Mouse (Mus musculus) effector memory CD4-positive, alpha-beta T cell, adult 5 months (primary cell): ENCODE results near the gene Noxo1. TPM values are rescaled to one million over a fixed set of nuclear protein-coding genes. Genes with fewer than 3 reads are reported as not detected.

ENCODE experiments used
- polyA plus RNA-seq: library from polyadenylated mRNA; unstranded; fragments of 100-300 nt; shearing (Covaris generic); gene quantifications from one replicate; pipeline ENCODE4 v1.2.1, GENCODE M21; 2017

Noxo1 gene
- 1.4 TPM for polyA plus RNA-seq

DNA sequence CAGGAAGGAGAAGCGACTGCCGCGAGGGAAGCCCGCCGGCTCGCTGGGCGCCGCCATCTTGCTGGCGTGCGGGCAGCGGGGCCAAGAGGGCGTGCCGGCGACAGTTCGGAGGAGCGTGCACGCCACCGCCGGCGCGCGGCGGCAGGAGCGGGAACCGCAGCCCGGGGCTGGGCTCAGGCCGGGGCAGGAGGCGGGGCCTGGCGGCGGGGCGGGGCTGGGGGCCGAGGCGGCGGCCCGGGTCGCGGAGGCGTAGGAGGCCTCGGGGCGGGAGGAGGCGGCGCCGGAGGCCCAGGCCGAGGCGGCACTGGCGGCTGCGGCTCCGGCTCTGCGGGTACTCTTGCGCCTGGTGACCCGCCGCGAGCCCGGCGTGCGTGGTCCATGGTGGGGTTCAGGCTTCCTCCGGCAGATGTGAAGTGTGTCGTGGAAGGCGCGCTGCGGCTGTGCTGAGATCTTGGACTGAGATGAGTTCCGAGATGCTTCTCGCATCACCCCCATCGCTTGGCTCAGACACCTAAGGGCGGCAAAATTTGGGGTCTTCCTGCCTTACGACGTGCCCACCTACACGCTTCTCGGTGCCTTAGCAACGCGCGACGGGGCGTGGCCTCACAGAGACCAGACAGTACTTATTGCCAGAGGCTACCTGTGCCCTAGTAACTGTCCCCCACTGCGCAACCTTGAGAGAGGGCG, at the start of gene Noxo1, which contains the start of gene Gfer:
Gene Noxo1, plus strand, starts transcription at position 224 of the 687 bp plus-strand sequence.
Gene Gfer, minus strand, starts transcription at position 146 of the 687 bp plus-strand sequence.

DNA sequence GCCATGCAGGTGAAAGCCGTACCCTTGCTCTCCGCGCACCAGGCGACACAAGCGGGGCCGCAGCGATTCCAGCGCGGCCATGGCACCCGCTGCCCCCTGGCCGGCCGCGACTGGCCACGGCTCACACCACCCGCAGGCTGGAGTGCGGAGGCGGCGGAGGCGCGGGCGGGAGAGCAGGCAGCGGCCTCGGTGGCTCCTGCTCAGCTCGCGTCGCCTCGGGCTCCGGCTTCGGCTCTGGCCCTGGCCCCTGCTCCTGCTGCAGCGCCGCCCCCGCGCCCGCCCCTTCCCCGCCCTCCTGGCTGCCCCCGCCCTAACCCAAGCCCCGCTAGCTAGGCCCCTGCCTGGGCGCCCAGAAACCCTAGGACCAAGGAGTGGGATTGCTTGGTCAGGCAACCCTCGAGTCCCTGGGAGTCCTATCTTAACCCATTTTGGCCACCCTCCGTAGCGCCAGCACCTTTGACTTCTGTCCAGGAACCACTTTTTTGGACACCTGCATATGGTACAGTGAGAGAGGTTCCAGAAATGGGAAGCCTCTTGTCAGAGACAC, 45.9 kb upstream of the Noxo1 start, which contains the start of gene Slc9a3r2:
Gene Slc9a3r2, minus strand, starts transcription at position 258 of the 547 bp plus-strand sequence.

GRCm38 (mm10) chr17:24658017-24658758, 37.8 kb upstream of the Noxo1 start, which contains the start of gene Npw:
Npw (minus strand) TSS chr17:24658457.

GRCm38 (mm10) chr17:24669545-24670245, 26.3 kb upstream of the Noxo1 start, which contains the start of gene Zfp598:
Zfp598 (plus strand) TSS chr17:24669687.

DNA sequence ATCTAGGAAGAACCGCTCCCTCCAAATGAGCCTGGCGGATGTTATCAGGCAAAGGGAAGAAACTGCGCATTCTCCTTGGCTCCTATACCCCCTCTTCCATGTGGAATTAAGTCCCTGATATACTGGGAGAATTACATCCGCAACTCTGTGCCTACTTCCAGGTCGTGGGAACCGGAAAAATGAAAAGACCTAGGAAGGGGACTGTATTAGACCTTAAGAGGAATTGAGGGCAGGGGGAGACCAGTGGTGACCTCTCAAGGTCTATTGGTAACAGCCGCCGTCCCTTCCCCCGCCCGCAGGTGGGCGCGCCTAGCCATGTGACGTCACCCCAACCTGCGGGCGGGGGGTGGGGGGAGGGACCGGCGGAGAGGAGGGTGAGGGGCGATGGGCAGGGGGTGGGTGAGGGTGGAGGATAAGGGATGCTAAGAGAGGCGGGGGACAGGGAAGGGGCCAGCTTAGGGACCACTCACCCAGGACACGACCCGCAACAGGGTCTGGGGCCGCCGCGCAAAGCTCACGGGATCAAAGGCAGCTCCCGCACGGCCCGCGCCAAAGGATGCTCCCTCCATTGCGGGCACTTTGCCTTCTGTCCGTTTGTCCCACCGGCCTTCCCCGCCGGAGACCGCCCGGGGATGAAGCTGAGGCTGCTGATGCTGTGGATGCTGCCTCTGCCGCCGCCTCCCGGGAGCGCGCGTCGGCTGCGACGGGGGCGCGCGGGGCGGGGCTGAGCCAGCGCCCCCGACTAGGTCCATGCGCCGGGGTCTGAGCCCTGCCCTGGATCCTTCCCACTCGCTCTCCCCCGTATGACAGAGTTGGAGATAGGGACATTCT, 6.6 kb upstream of the Noxo1 start, which contains the start of gene Syngr3:
Gene Syngr3, minus strand, starts transcription at position 705 of the 831 bp plus-strand sequence.

GRCm38 (mm10) chr17:24706982-24707800, 11.2 kb downstream of the Noxo1 start, which contains the start of gene Tbl3:
Tbl3 (minus strand) TSS chr17:24707660.

DNA sequence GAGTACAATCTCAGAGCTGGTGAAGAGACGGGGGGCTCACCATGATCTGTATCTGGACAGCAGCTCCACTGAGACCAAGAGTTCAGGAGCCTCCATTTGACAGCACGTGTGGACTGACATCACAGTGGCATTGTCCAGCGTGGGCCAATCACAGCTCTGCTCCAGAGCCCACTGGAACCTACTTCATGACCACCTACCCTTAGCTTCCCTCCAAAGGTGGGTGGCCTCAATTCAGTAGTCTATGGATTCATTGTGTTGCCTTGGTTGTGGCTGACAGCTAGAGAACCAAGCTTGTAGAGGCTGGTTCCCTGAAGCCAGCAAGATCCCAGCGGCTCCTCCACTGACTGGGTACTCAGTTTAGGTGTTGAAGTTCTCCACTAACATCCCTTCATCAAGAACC, 21.9 kb downstream of the Noxo1 start, which contains the start of the genes Rnf151 and Rps2:
Gene Rnf151, minus strand, starts transcription at position 121 of the 400 bp plus-strand sequence.
Gene Rps2, plus strand, starts transcription at position 174 of the 400 bp plus-strand sequence.

DNA sequence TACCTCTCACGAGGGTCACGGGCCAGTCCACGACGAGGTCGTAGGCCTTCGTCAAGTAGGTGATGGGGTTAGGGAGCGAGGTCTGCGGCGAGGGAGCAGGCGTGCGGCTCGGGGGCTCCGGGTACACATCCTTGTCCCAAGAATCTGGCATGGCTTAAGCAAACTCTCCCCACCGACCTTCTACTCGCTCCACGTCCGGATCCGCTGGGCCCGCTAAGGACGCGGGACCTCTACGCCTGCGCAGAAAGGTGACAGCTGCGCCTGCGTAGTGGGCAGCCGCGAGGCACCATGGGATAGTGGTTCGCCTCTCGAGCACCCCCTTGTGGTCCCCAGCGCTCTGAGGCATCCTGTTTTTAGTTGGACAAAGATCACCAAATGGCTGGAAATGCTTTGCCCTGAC, 28.1 kb downstream of the Noxo1 start, which contains the start of gene Ndufb10:
Gene Ndufb10, minus strand, starts transcription at position 295 of the 400 bp plus-strand sequence.

GRCm38 (mm10) chr17:24727618-24728017, 31.6 kb downstream of the Noxo1 start, which contains the start of gene Rpl3l:
Rpl3l (plus strand) TSS chr17:24727820.

DNA sequence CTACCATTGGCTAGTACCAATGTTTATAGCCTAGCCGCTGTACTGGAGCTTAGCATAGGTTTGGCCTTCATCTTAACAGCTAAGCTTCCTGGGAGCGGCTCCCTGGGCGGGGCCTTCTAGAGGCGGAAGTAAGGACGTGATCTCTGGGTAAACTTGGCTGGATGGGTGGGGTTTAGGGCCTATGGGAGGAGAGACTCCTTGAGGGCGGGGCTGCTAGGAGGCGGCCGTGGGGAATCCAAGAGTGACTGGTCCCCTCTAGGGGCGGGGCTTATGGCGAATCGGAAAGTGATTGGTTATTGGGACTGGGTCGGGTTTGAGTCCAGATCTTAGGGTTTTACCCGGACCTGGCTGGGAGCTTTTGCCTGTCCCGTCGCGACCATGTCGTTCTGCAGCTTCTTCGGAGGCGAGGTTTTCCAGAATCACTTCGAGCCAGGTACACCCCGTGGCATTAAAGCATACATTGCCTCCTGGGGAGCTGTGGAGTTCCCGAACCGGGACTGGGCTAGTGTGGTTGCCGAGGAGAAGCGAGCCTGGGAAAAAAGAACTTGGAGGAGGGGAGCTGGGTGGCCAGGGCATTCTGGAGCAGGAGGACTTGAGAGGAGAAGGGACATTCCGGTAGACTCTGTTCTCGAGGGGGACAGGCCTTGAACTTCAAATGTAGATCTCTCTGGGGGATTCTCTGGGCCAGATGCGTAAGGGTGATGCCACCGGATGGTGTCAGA, 40.5 kb downstream of the Noxo1 start, which contains the start of gene Msrb1:
Gene Msrb1, plus strand, starts transcription at position 313 of the 722 bp plus-strand sequence.

Other genes starting within 250 kb of the Noxo1 start
- 99.5 TPM for gene E4f1, start 225.9 kb upstream of the Noxo1 start, polyA plus RNA-seq
- 15.6 TPM for gene Pgp, start 225.8 kb upstream of the Noxo1 start, polyA plus RNA-seq
- gene Bricd5, start 222.3 kb upstream of the Noxo1 start, polyA plus RNA-seq = not detected
- 13.8 TPM for gene Mlst8, start 217.2 kb upstream of the Noxo1 start, polyA plus RNA-seq
- gene Caskin1, start 207.6 kb upstream of the Noxo1 start, polyA plus RNA-seq = 0.22 TPM
- gene Traf7, start 168.3 kb upstream of the Noxo1 start, polyA plus RNA-seq = 67.3 TPM
- gene Rab26, start 162.0 kb upstream of the Noxo1 start, polyA plus RNA-seq = 2.9 TPM
- 51.9 TPM for gene Pkd1, start 146.4 kb upstream of the Noxo1 start, polyA plus RNA-seq
- 34.7 TPM for gene Tsc2, start 63.6 kb upstream of the Noxo1 start, polyA plus RNA-seq
- 2.6 TPM for gene Nthl1, start 63.6 kb upstream of the Noxo1 start, polyA plus RNA-seq
- gene Slc9a3r2, start 45.9 kb upstream of the Noxo1 start, polyA plus RNA-seq = 0.34 TPM
- not detected for gene Npw, start 37.8 kb upstream of the Noxo1 start, polyA plus RNA-seq
- gene Zfp598, start 26.5 kb upstream of the Noxo1 start, polyA plus RNA-seq = 20.9 TPM
- gene Syngr3, start 6.3 kb upstream of the Noxo1 start, polyA plus RNA-seq = 0.34 TPM
- 30.1 TPM for gene Gfer, start 78 bp upstream of the Noxo1 start, polyA plus RNA-seq
- gene Tbl3, start 11.4 kb downstream of the Noxo1 start, polyA plus RNA-seq = 40.1 TPM
- gene Rnf151, start 21.8 kb downstream of the Noxo1 start, polyA plus RNA-seq = not detected
- 937 TPM for gene Rps2, start 21.9 kb downstream of the Noxo1 start, polyA plus RNA-seq
- 131 TPM for gene Ndufb10, start 28.2 kb downstream of the Noxo1 start, polyA plus RNA-seq
- not detected for gene Rpl3l, start 31.6 kb downstream of the Noxo1 start, polyA plus RNA-seq
- gene Msrb1, start 40.4 kb downstream of the Noxo1 start, polyA plus RNA-seq = 8.5 TPM
- not detected for gene Hs3st6, start 56.8 kb downstream of the Noxo1 start, polyA plus RNA-seq
- gene Meiob, start 108.1 kb downstream of the Noxo1 start, polyA plus RNA-seq = not detected
- gene Hagh, start 143.9 kb downstream of the Noxo1 start, polyA plus RNA-seq = 37.5 TPM
- gene Fahd1, start 154.1 kb downstream of the Noxo1 start, polyA plus RNA-seq = 0.34 TPM
- not detected for gene Igfals, start 169.8 kb downstream of the Noxo1 start, polyA plus RNA-seq
- gene Nubp2, start 190.1 kb downstream of the Noxo1 start, polyA plus RNA-seq = 57.2 TPM
- 61.2 TPM for gene Spsb3, start 190.4 kb downstream of the Noxo1 start, polyA plus RNA-seq
- 35.7 TPM for gene Eme2, start 198.9 kb downstream of the Noxo1 start, polyA plus RNA-seq
- 43.8 TPM for gene Mrps34, start 198.9 kb downstream of the Noxo1 start, polyA plus RNA-seq
- 27.5 TPM for gene Nme3, start 200.3 kb downstream of the Noxo1 start, polyA plus RNA-seq
- gene Mapk8ip3, start 240.7 kb downstream of the Noxo1 start, polyA plus RNA-seq = 56.1 TPM